Mouse (Mus musculus): ENCODE results near the gene Dgkg. TPM values are rescaled to one million over a fixed set of nuclear protein-coding genes. Genes with fewer than 3 reads are reported as not detected.
A peak's percentile ranks its signal among the peaks of the same experiment; 100 is the strongest.

The Dgkg gene
- total RNA-seq, 1 experiment = 0.22 TPM

- Histone ChIP-seq H3K27ac (ENCODE audit: insufficient read depth, low read depth, low read length, poor library complexity, severe bottlenecking) (no peak overlapping the region; the same call in 1 of the 2 replicates), H3K4me1 (ENCODE audit: control insufficient read depth in 2 of 2, insufficient read depth in 2 of 2, low read length in 2 of 2, poor library complexity in 1 of 2) (peaks cover 22 to 40% of the 10 kb centered on the region in 2 experiments), H3K9ac (ENCODE audit: insufficient read depth, low read depth, low read length, poor library complexity, severe bottlenecking) (no peak overlapping the region), H3K9me3 (ENCODE audit: control insufficient read depth, insufficient read depth, low read depth, low read length) (no peaks in the 10 kb centered on the region), H3K36me3 (ENCODE audit: control insufficient read depth, insufficient read depth, low read length, poor library complexity, severe bottlenecking) (no peaks in the 10 kb centered on the region), H3K4me3 (ENCODE audit: insufficient read depth in 1 of 2, low read depth in 1 of 2, low read length in 2 of 2, poor library complexity in 1 of 2, severe bottlenecking in 1 of 2) (no peak overlapping the region)
- TF ChIP-seq HCFC1 (IDR thresholded peaks at IDR 0.05; ENCODE audit: borderline replicate concordance, insufficient read depth, low read length) (no peak), CHD2 (IDR thresholded peaks at IDR 0.05; ENCODE audit: low read depth, low read length) (no peak), ZNF384 (IDR thresholded peaks at IDR 0.05; ENCODE audit: low read depth, low read length) (no peak), MAFK (IDR thresholded peaks at IDR 0.05; ENCODE audit: insufficient read depth, low read depth, low read length) (no peak), ZC3H11A (IDR thresholded peaks at IDR 0.05; ENCODE audit: borderline replicate concordance, low read depth, low read length) (no peak)
- in situ Hi-C loops (cut with MboI; ENCODE audit: low sequenced_read_pairs in 2 of 2, unreplicated experiment in 2 of 2) = no loop called here
- no peak for DNase-seq (ENCODE audit: low read depth, low spot score)
Measured at GRCm38 (mm10) chr16:22515476-22515875, 141.5 kb downstream of the Dgkg start.

GRCm38 (mm10) chr16:22510861-22511637 lies 146.0 kb downstream of the Dgkg start:
- in situ Hi-C loops (cut with MboI; ENCODE audit: low sequenced_read_pairs in 2 of 2, unreplicated experiment in 2 of 2) = no loop called here

GRCm38 (mm10) chr16:22508936-22509563 lies 148.0 kb downstream of the Dgkg start:
- no peak overlapping the region for H3K27ac ChIP-seq (ENCODE audit: insufficient read depth, low read depth, low read length, poor library complexity, severe bottlenecking)
- no peaks in the 10 kb centered on the region for H3K9me3 ChIP-seq (ENCODE audit: control insufficient read depth, insufficient read depth, low read depth, low read length)
- no peaks in the 10 kb centered on the region for H3K36me3 ChIP-seq (ENCODE audit: control insufficient read depth, insufficient read depth, low read length, poor library complexity, severe bottlenecking)
- TF ChIP-seq CHD2 (IDR thresholded peaks at IDR 0.05; ENCODE audit: low read depth, low read length) (no peak), MAFK (IDR thresholded peaks at IDR 0.05; ENCODE audit: insufficient read depth, low read depth, low read length) (no peak), ZC3H11A (IDR thresholded peaks at IDR 0.05; ENCODE audit: borderline replicate concordance, low read depth, low read length) (no peak), HCFC1 (IDR thresholded peaks at IDR 0.05; ENCODE audit: borderline replicate concordance, insufficient read depth, low read length) (no peak), ZNF384 (IDR thresholded peaks at IDR 0.05; ENCODE audit: low read depth, low read length) (no peak)
- in situ Hi-C loops (cut with MboI; ENCODE audit: low sequenced_read_pairs in 2 of 2, unreplicated experiment in 2 of 2) = no loop called here
- no peak for DNase-seq (ENCODE audit: low read depth, low spot score)
- H3K9ac ChIP-seq (ENCODE audit: insufficient read depth, low read depth, low read length, poor library complexity, severe bottlenecking) = no peak overlapping the region
- H3K4me3 ChIP-seq (ENCODE audit: insufficient read depth in 1 of 2, low read depth in 1 of 2, low read length in 2 of 2, poor library complexity in 1 of 2, severe bottlenecking in 1 of 2) = no peak overlapping the region
- H3K4me1 ChIP-seq (ENCODE audit: control insufficient read depth in 2 of 2, insufficient read depth in 2 of 2, low read length in 2 of 2, poor library complexity in 1 of 2) = peaks cover 17 to 28% of the 10 kb centered on the region in 2 experiments

More at GRCm38 (mm10) chr16:22510861-22511637, 146.0 kb downstream of the Dgkg start:
- Histone ChIP-seq H3K9me3 (ENCODE audit: control insufficient read depth, insufficient read depth, low read depth, low read length) (no peaks in the 10 kb centered on the region), H3K4me1 (ENCODE audit: control insufficient read depth in 2 of 2, insufficient read depth in 2 of 2, low read length in 2 of 2, poor library complexity in 1 of 2) (peaks cover 20 to 37% of the 10 kb centered on the region in 2 experiments), H3K4me3 (ENCODE audit: insufficient read depth in 1 of 2, low read depth in 1 of 2, low read length in 2 of 2, poor library complexity in 1 of 2, severe bottlenecking in 1 of 2) (no peak overlapping the region), H3K9ac (ENCODE audit: insufficient read depth, low read depth, low read length, poor library complexity, severe bottlenecking) (no peak overlapping the region), H3K27ac (ENCODE audit: insufficient read depth, low read depth, low read length, poor library complexity, severe bottlenecking) (no peak overlapping the region), H3K36me3 (ENCODE audit: control insufficient read depth, insufficient read depth, low read length, poor library complexity, severe bottlenecking) (no peaks in the 10 kb centered on the region)
- DNase-seq (ENCODE audit: low read depth, low spot score) = no peak
- no peak for TF ChIP-seq ZC3H11A (IDR thresholded peaks at IDR 0.05; ENCODE audit: borderline replicate concordance, low read depth, low read length)
- no peak for TF ChIP-seq HCFC1 (IDR thresholded peaks at IDR 0.05; ENCODE audit: borderline replicate concordance, insufficient read depth, low read length)
- 0 out of 2 replicates have a peak, but pooled peaks have one; percentile 52 for TF ChIP-seq MAFK (IDR thresholded peaks at IDR 0.05; ENCODE audit: insufficient read depth, low read depth, low read length)
- TF ChIP-seq CHD2 (IDR thresholded peaks at IDR 0.05; ENCODE audit: low read depth, low read length) = no peak
- TF ChIP-seq ZNF384 (IDR thresholded peaks at IDR 0.05; ENCODE audit: low read depth, low read length) = no peak

DNA sequence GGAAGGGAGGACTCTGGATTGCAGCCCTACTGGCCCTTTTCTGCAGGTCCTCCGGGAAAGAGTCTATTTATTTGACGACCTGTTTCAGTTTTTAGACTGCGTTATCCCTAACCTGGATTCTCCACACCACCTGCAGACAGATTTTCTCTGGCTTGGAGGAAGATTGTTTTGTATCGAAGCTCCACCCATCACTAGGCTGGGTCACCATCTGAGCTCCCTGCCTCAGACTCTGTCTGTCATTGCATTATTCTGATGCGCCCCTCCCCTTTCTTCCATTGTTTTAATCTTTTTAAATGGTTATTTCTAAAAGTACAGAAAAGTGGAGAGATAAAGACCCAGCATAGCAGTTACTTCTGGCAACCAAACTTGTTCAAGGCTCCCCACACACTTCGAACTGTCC lies 151.4 kb downstream of the Dgkg start:
- Histone ChIP-seq H3K9me3 (ENCODE audit: control insufficient read depth, insufficient read depth, low read depth, low read length) (no peaks in the 10 kb centered on the region), H3K9ac (ENCODE audit: insufficient read depth, low read depth, low read length, poor library complexity, severe bottlenecking) (no peak overlapping the region), H3K4me3 (ENCODE audit: insufficient read depth in 1 of 2, low read depth in 1 of 2, low read length in 2 of 2, poor library complexity in 1 of 2, severe bottlenecking in 1 of 2) (peak overlapping the region in 1 of 2 experiments; percentile 29; a peak in 2 of 4 replicates), H3K4me1 (ENCODE audit: control insufficient read depth in 2 of 2, insufficient read depth in 2 of 2, low read length in 2 of 2, poor library complexity in 1 of 2) (peaks cover 16 to 27% of the 10 kb centered on the region in 2 experiments), H3K27ac (ENCODE audit: insufficient read depth, low read depth, low read length, poor library complexity, severe bottlenecking) (peak overlapping the region; percentile 64; the same call in 1 of the 2 replicates), H3K36me3 (ENCODE audit: control insufficient read depth, insufficient read depth, low read length, poor library complexity, severe bottlenecking) (no peaks in the 10 kb centered on the region)
- TF ChIP-seq ZNF384 (IDR thresholded peaks at IDR 0.05; ENCODE audit: low read depth, low read length) (no peak), CHD2 (IDR thresholded peaks at IDR 0.05; ENCODE audit: low read depth, low read length) (no peak), HCFC1 (IDR thresholded peaks at IDR 0.05; ENCODE audit: borderline replicate concordance, insufficient read depth, low read length) (no peak), ZC3H11A (IDR thresholded peaks at IDR 0.05; ENCODE audit: borderline replicate concordance, low read depth, low read length) (no peak), MAFK (IDR thresholded peaks at IDR 0.05; ENCODE audit: insufficient read depth, low read depth, low read length) (no peak)
- in situ Hi-C loops (cut with MboI; ENCODE audit: low sequenced_read_pairs in 2 of 2, unreplicated experiment in 2 of 2) = no loop called here
- peak; percentile 26 for DNase-seq (ENCODE audit: low read depth, low spot score)
